Mouse (Mus musculus): Measurements from ENCODE around the gene Trim26.
"Not testable (repeated sequence)": the region's sequence is repeated elsewhere in the genome, so short reads cannot be mapped to it uniquely, and the experiment has no call there.

Trim26 gene

GRCm38 (mm10) chr17:36836874-36837647 is at the start of gene Trim26:
Gene Trim26, plus strand, starts transcription at chr17:36837134.
- DNase-seq: peak; percentile 93 to 94

GRCm38 (mm10) chr17:36788351-36788750 is 48.6 kb upstream of the Trim26 start:
- no peak for DNase-seq

GRCm38 (mm10) chr17:36788801-36789200 is 48.1 kb upstream of the Trim26 start:
- DNase-seq: peak; percentile 47 to 63

GRCm38 (mm10) chr17:36799493-36799892 is 37.4 kb upstream of the Trim26 start:
- no peak for DNase-seq

GRCm38 (mm10) chr17:36799921-36800462 is 36.9 kb upstream of the Trim26 start:
- DNase-seq: not testable (repeated sequence)

GRCm38 (mm10) chr17:36811871-36812270 is 25.1 kb upstream of the Trim26 start, which contains the start of gene H2-M10.6:
Gene H2-M10.6, plus strand, starts transcription at chr17:36812171.
- DNase-seq: no peak

GRCm38 (mm10) chr17:36824005-36824404 is 12.9 kb upstream of the Trim26 start:
- peak; percentile 66 to 67 for DNase-seq

- DNase-seq: peak; percentile 8 to 25
These were observed 11.4 kb upstream of the Trim26 start for GRCm38 (mm10) chr17:36825525-36825924.

- DNase-seq: peak; percentile 74 to 80
These were observed 10.9 kb upstream of the Trim26 start for GRCm38 (mm10) chr17:36826002-36826401.

GRCm38 (mm10) chr17:36828488-36828887 is 8.4 kb upstream of the Trim26 start:
- no peak for DNase-seq

- DNase-seq: no peak
These were observed 6.5 kb upstream of the Trim26 start for GRCm38 (mm10) chr17:36830470-36830869.

GRCm38 (mm10) chr17:36832694-36833093 is 4.2 kb upstream of the Trim26 start:
- no peak for DNase-seq

GRCm38 (mm10) chr17:36835591-36836426 is 1.1 kb upstream of the Trim26 start:
- peak; percentile 61 to 70 for DNase-seq

- DNase-seq: peak in 1 of 2 experiments; percentile 22
These were observed 514 bp upstream of the Trim26 start for GRCm38 (mm10) chr17:36836427-36836812.

- no peak for DNase-seq
These were observed 2.1 kb downstream of the Trim26 start for GRCm38 (mm10) chr17:36839001-36839400.

- DNase-seq: peak; percentile 17 to 35
These were observed 3.0 kb downstream of the Trim26 start for GRCm38 (mm10) chr17:36839931-36840330.

GRCm38 (mm10) chr17:36840961-36841445 is 4.1 kb downstream of the Trim26 start:
- no peak for DNase-seq

- DNase-seq: no peak
These were observed 6.8 kb downstream of the Trim26 start for GRCm38 (mm10) chr17:36843696-36844095.

- DNase-seq: no peak
These were observed 7.4 kb downstream of the Trim26 start for GRCm38 (mm10) chr17:36844286-36844719.

- DNase-seq: no peak
These were observed 7.8 kb downstream of the Trim26 start for GRCm38 (mm10) chr17:36844725-36845124.

- DNase-seq: no peak
These were observed 12.0 kb downstream of the Trim26 start for GRCm38 (mm10) chr17:36848911-36849310.

- DNase-seq: no peak
These were observed 13.1 kb downstream of the Trim26 start for GRCm38 (mm10) chr17:36849992-36850391.

- DNase-seq: no peak
These were observed 14.3 kb downstream of the Trim26 start for GRCm38 (mm10) chr17:36851200-36851599.
